Mouse (Mus musculus): Measurements from ENCODE around the gene Eif2s1. TPM values are rescaled to one million over a fixed set of nuclear protein-coding genes. Genes with fewer than 3 reads are reported as not detected.

Eif2s1 gene
- total RNA-seq, 1 experiment = 184 TPM

GRCm38 (mm10) chr12:78915561-78915960, 53.9 kb downstream of the Eif2s1 start:
- no peak overlapping the region for H3K9ac ChIP-seq (ENCODE audit: insufficient read depth, low read depth, low read length, poor library complexity, severe bottlenecking)
- DNase-seq (ENCODE audit: low read depth, low spot score) = no peak
- no peak overlapping the region for H3K4me3 ChIP-seq (ENCODE audit: insufficient read depth in 1 of 2, low read depth in 1 of 2, low read length in 2 of 2, poor library complexity in 1 of 2, severe bottlenecking in 1 of 2)
- in situ Hi-C loops (cut with MboI; ENCODE audit: low sequenced_read_pairs in 2 of 2, unreplicated experiment in 2 of 2) = loop anchor here in 1 of 2 experiments (10.0 kb wide), 1 partner anchor 169 kb away; the partner anchor contains the start of gene Pigh
- TF ChIP-seq MAFK (IDR thresholded peaks at IDR 0.05; ENCODE audit: insufficient read depth, low read depth, low read length) = no peak
- TF ChIP-seq ZC3H11A (IDR thresholded peaks at IDR 0.05; ENCODE audit: borderline replicate concordance, low read depth, low read length) = no peak
- TF ChIP-seq CHD2 (IDR thresholded peaks at IDR 0.05; ENCODE audit: low read depth, low read length) = no peak
- no peak for TF ChIP-seq HCFC1 (IDR thresholded peaks at IDR 0.05; ENCODE audit: borderline replicate concordance, insufficient read depth, low read length)
- no peak for TF ChIP-seq ZNF384 (IDR thresholded peaks at IDR 0.05; ENCODE audit: low read depth, low read length)
- no peaks in the 10 kb centered on the region for H3K36me3 ChIP-seq (ENCODE audit: control insufficient read depth, insufficient read depth, low read length, poor library complexity, severe bottlenecking)
- no peaks in the 10 kb centered on the region for H3K9me3 ChIP-seq (ENCODE audit: control insufficient read depth, insufficient read depth, low read depth, low read length)
- H3K4me1 ChIP-seq (ENCODE audit: control insufficient read depth in 2 of 2, insufficient read depth in 2 of 2, low read length in 2 of 2, poor library complexity in 1 of 2) = peaks cover 1 to 2% of the 10 kb centered on the region in 2 experiments; a peak in 2 of 4 replicates
- no peak overlapping the region for H3K27ac ChIP-seq (ENCODE audit: insufficient read depth, low read depth, low read length, poor library complexity, severe bottlenecking)

GRCm38 (mm10) chr12:78916278-78916677, 54.7 kb downstream of the Eif2s1 start:
- H3K36me3 ChIP-seq (ENCODE audit: control insufficient read depth, insufficient read depth, low read length, poor library complexity, severe bottlenecking) = no peaks in the 10 kb centered on the region
- no peak overlapping the region for H3K4me3 ChIP-seq (ENCODE audit: insufficient read depth in 1 of 2, low read depth in 1 of 2, low read length in 2 of 2, poor library complexity in 1 of 2, severe bottlenecking in 1 of 2)
- no peak for DNase-seq (ENCODE audit: low read depth, low spot score)
- in situ Hi-C loops (cut with MboI; ENCODE audit: low sequenced_read_pairs in 2 of 2, unreplicated experiment in 2 of 2) = loop anchor here in 1 of 2 experiments (10.0 kb wide), 1 partner anchor 169 kb away; the partner anchor contains the start of gene Pigh
- no peaks in the 10 kb centered on the region for H3K9me3 ChIP-seq (ENCODE audit: control insufficient read depth, insufficient read depth, low read depth, low read length)
- no peak overlapping the region for H3K27ac ChIP-seq (ENCODE audit: insufficient read depth, low read depth, low read length, poor library complexity, severe bottlenecking)
- H3K9ac ChIP-seq (ENCODE audit: insufficient read depth, low read depth, low read length, poor library complexity, severe bottlenecking) = no peak overlapping the region
- no peaks in the 10 kb centered on the region; a peak in 1 of 4 replicates for H3K4me1 ChIP-seq (ENCODE audit: control insufficient read depth in 2 of 2, insufficient read depth in 2 of 2, low read length in 2 of 2, poor library complexity in 1 of 2)
- TF ChIP-seq ZC3H11A (IDR thresholded peaks at IDR 0.05; ENCODE audit: borderline replicate concordance, low read depth, low read length) = peak; percentile 51; the same call in 1 of the 2 replicates
- 0 out of 2 replicates have a peak, but pooled peaks have one; percentile 8 for TF ChIP-seq ZNF384 (IDR thresholded peaks at IDR 0.05; ENCODE audit: low read depth, low read length)
- no peak for TF ChIP-seq HCFC1 (IDR thresholded peaks at IDR 0.05; ENCODE audit: borderline replicate concordance, insufficient read depth, low read length)

GRCm38 (mm10) chr12:78918227-78919078, 56.8 kb downstream of the Eif2s1 start:
- no peak overlapping the region for H3K4me3 ChIP-seq (ENCODE audit: insufficient read depth in 1 of 2, low read depth in 1 of 2, low read length in 2 of 2, poor library complexity in 1 of 2, severe bottlenecking in 1 of 2)

GRCm38 (mm10) chr12:78919079-78919712, 57.6 kb downstream of the Eif2s1 start:
- Histone ChIP-seq H3K36me3 (ENCODE audit: control insufficient read depth, insufficient read depth, low read length, poor library complexity, severe bottlenecking) (no peaks in the 10 kb centered on the region), H3K4me1 (ENCODE audit: control insufficient read depth in 2 of 2, insufficient read depth in 2 of 2, low read length in 2 of 2, poor library complexity in 1 of 2) (no peaks in the 10 kb centered on the region), H3K27ac (ENCODE audit: insufficient read depth, low read depth, low read length, poor library complexity, severe bottlenecking) (no peak overlapping the region), H3K9ac (ENCODE audit: insufficient read depth, low read depth, low read length, poor library complexity, severe bottlenecking) (no peak overlapping the region), H3K4me3 (ENCODE audit: insufficient read depth in 1 of 2, low read depth in 1 of 2, low read length in 2 of 2, poor library complexity in 1 of 2, severe bottlenecking in 1 of 2) (no peak overlapping the region), H3K9me3 (ENCODE audit: control insufficient read depth, insufficient read depth, low read depth, low read length) (no peaks in the 10 kb centered on the region)
- in situ Hi-C loops (cut with MboI; ENCODE audit: low sequenced_read_pairs in 2 of 2, unreplicated experiment in 2 of 2) = loop anchor here in 1 of 2 experiments (10.0 kb wide), 1 partner anchor 166 kb away; the partner anchor contains the start of gene Pigh
- DNase-seq (ENCODE audit: low read depth, low spot score) = peak; percentile 72
- no peak for TF ChIP-seq HCFC1 (IDR thresholded peaks at IDR 0.05; ENCODE audit: borderline replicate concordance, insufficient read depth, low read length)
- TF ChIP-seq ZNF384 (IDR thresholded peaks at IDR 0.05; ENCODE audit: low read depth, low read length) = no peak
- no peak for TF ChIP-seq MAFK (IDR thresholded peaks at IDR 0.05; ENCODE audit: insufficient read depth, low read depth, low read length)
- TF ChIP-seq CHD2 (IDR thresholded peaks at IDR 0.05; ENCODE audit: low read depth, low read length) = no peak
- TF ChIP-seq ZC3H11A (IDR thresholded peaks at IDR 0.05; ENCODE audit: borderline replicate concordance, low read depth, low read length) = peak; percentile 90

More at GRCm38 (mm10) chr12:78918227-78919078, 56.8 kb downstream of the Eif2s1 start:
- Histone ChIP-seq H3K27ac (ENCODE audit: insufficient read depth, low read depth, low read length, poor library complexity, severe bottlenecking) (no peak overlapping the region), H3K9ac (ENCODE audit: insufficient read depth, low read depth, low read length, poor library complexity, severe bottlenecking) (no peak overlapping the region), H3K36me3 (ENCODE audit: control insufficient read depth, insufficient read depth, low read length, poor library complexity, severe bottlenecking) (no peaks in the 10 kb centered on the region), H3K9me3 (ENCODE audit: control insufficient read depth, insufficient read depth, low read depth, low read length) (no peaks in the 10 kb centered on the region), H3K4me1 (ENCODE audit: control insufficient read depth in 2 of 2, insufficient read depth in 2 of 2, low read length in 2 of 2, poor library complexity in 1 of 2) (no peaks in the 10 kb centered on the region)
- TF ChIP-seq ZC3H11A (IDR thresholded peaks at IDR 0.05; ENCODE audit: borderline replicate concordance, low read depth, low read length) (peak; percentile 65; the same call in 1 of the 2 replicates), MAFK (IDR thresholded peaks at IDR 0.05; ENCODE audit: insufficient read depth, low read depth, low read length) (no peak), HCFC1 (IDR thresholded peaks at IDR 0.05; ENCODE audit: borderline replicate concordance, insufficient read depth, low read length) (no peak), ZNF384 (IDR thresholded peaks at IDR 0.05; ENCODE audit: low read depth, low read length) (no peak)
- DNase-seq (ENCODE audit: low read depth, low spot score) = peak; percentile 90
- in situ Hi-C loops (cut with MboI; ENCODE audit: low sequenced_read_pairs in 2 of 2, unreplicated experiment in 2 of 2) = loop anchor here in 1 of 2 experiments (10.0 kb wide), 1 partner anchor 166 kb away; the partner anchor contains the start of gene Pigh
